Mouse (Mus musculus) kidney, postnatal 4 days (tissue): ENCODE measurements at regions not wholly inside any gene's neighbourhood (a gene's known extent, or its start where the extent isn't known, plus 50 kb on each side); places are given as distances from the start of the nearest gene placed in this dataset.

ENCODE experiments used
- DNase-seq, 2 experiments: peaks; one replicate each; pipeline ENCODE4 v3.0.0; 2021; ENCODE audit warnings: mixed read lengths in 2 of 2

GRCm38 (mm10) chr4:140401632-140402031, 155.0 kb upstream of the Igsf21 start:
- DNase-seq, result no peak

GRCm38 (mm10) chr4:140396548-140396947, 150.0 kb upstream of the Igsf21 start:
- peak in 1 of 2 experiments; percentile 12 for DNase-seq

GRCm38 (mm10) chr4:140392290-140392689, 145.7 kb upstream of the Igsf21 start:
- no peak for DNase-seq

- DNase-seq, result no peak
Measured at GRCm38 (mm10) chr4:140390684-140391234, 144.2 kb upstream of the Igsf21 start.

GRCm38 (mm10) chr4:140385686-140386085, 139.1 kb upstream of the Igsf21 start:
- DNase-seq, result no peak

- no peak for DNase-seq
Measured at GRCm38 (mm10) chr4:140385226-140385625, 138.6 kb upstream of the Igsf21 start.

GRCm38 (mm10) chr4:140383596-140383995, 137.0 kb upstream of the Igsf21 start:
- no peak for DNase-seq

GRCm38 (mm10) chr4:140380733-140381132, 134.1 kb upstream of the Igsf21 start:
- no peak for DNase-seq

- DNase-seq, result no peak
Measured at GRCm38 (mm10) chr4:140377941-140378340, 131.4 kb upstream of the Igsf21 start.

- DNase-seq, result no peak
Measured at GRCm38 (mm10) chr4:140372586-140373325, 126.2 kb upstream of the Igsf21 start.

GRCm38 (mm10) chr4:140371426-140372213, 125.0 kb upstream of the Igsf21 start:
- DNase-seq, result no peak

- DNase-seq, result no peak
Measured at GRCm38 (mm10) chr4:140366975-140367680, 120.5 kb upstream of the Igsf21 start.

GRCm38 (mm10) chr4:140358846-140359245, 112.3 kb upstream of the Igsf21 start:
- no peak for DNase-seq

GRCm38 (mm10) chr4:140358103-140358502, 111.5 kb upstream of the Igsf21 start:
- peak; percentile 94 to 96 for DNase-seq

GRCm38 (mm10) chr4:140355144-140355550, 108.6 kb upstream of the Igsf21 start:
- DNase-seq, result no peak

- no peak for DNase-seq
Measured at GRCm38 (mm10) chr4:140348802-140349201, 102.2 kb upstream of the Igsf21 start.

- DNase-seq, result no peak
Measured at GRCm38 (mm10) chr4:140330138-140330537, 83.6 kb upstream of the Igsf21 start.

GRCm38 (mm10) chr4:140326706-140327440, 80.3 kb upstream of the Igsf21 start:
- DNase-seq, result peak; percentile 48 to 59

GRCm38 (mm10) chr4:140325677-140326052, 79.1 kb upstream of the Igsf21 start:
- DNase-seq, result no peak

- no peak for DNase-seq
Measured at GRCm38 (mm10) chr4:140324971-140325676, 78.5 kb upstream of the Igsf21 start.

GRCm38 (mm10) chr4:140320120-140320921, 73.7 kb upstream of the Igsf21 start:
- DNase-seq, result no peak
